ENCODE assay signal across 12 mouse cellular contexts in genomic region chr1:137929764-137930163, GRCm38 (mm10).
DNase-seq lines count a peak whose midpoint lies in the region; ATAC-seq and TF ChIP-seq lines count a peak whose summit lies in the region.
"Had no signal": no experiment of that assay in that cellular context is flagged by ENCODE, and none has a peak within 500 bp of the region (broad histone marks: within the 10 kb centered on the region; RNA-seq: fewer than 3 reads in every experiment).

No protein-coding gene starts in this region.

- H3K27me3 ChIP-seq in heart, embryonic 16.5 days (ENCODE audit: control insufficient read depth, insufficient read depth, low read length), result no peaks in the 10 kb centered on the region
- H3K27me3 ChIP-seq in kidney, adult 2 months (replicated peaks; ENCODE audit: control insufficient read depth, insufficient read depth, low read length), result no peaks in the 10 kb centered on the region

- no peak overlapping the region for H3K9ac ChIP-seq in heart, embryonic 16.5 days (ENCODE audit: low read length)

- TF ChIP-seq POLR2A in kidney, adult 2 months (IDR thresholded peaks at IDR 0.05; ENCODE audit: low read depth, low read length), result no peak

- DNase-seq in heart, adult 9 months (ENCODE audit: low spot score in 2 of 2), result no peak
- DNase-seq in ovary, postnatal 36 days (ENCODE audit: low spot score), result peak; percentile 10
- no peak for DNase-seq in ovary, postnatal 14 days (ENCODE audit: low spot score)
- peak; percentile 28 to 40 for DNase-seq in cerebellum, postnatal 36 days
- no peak for DNase-seq in spleen, postnatal 14 days (ENCODE audit: low spot score in 2 of 2)
- DNase-seq in kidney, adult 2 months, result no peak
- DNase-seq: gastrocnemius, postnatal 10 days; kidney, adult 11 months; thymus, postnatal 14 days had no signal

- WGBS in heart, embryonic 16.5 days, result 53% methylated on average over 3 of the region's 3 CpGs
- 65% methylated on average over 3 of the region's 3 CpGs for WGBS in kidney, adult 2 months

- no peak for TF ChIP-seq CTCF in kidney, adult 2 months (conservative IDR thresholded peaks at IDR 0.05; ENCODE audit: insufficient read depth, insufficient read length, low read depth, low read length)

- H3K4me1 ChIP-seq in heart, embryonic 16.5 days (ENCODE audit: control insufficient read depth, insufficient read depth, low read length), result peaks cover 35% of the 10 kb centered on the region
- H3K4me1 ChIP-seq in kidney, adult 2 months (ENCODE audit: control insufficient read depth, insufficient read depth, low read length), result peaks cover 10% of the 10 kb centered on the region

- peak overlapping the region; percentile 46; the same call in 1 of the 2 replicates for H3K27ac ChIP-seq in heart, embryonic 16.5 days (ENCODE audit: low read length)
- H3K27ac ChIP-seq in kidney, adult 2 months (ENCODE audit: insufficient read depth, low read depth, low read length), result no peak overlapping the region

- no peaks in the 10 kb centered on the region for H3K9me3 ChIP-seq in heart, embryonic 16.5 days (replicated peaks; ENCODE audit: control insufficient read depth, low read length)

- peaks cover 18% of the 10 kb centered on the region for H3K36me3 ChIP-seq in heart, embryonic 16.5 days (ENCODE audit: control insufficient read depth, insufficient read depth)
- H3K36me3 ChIP-seq in kidney, adult 2 months (ENCODE audit: control insufficient read depth, insufficient read depth, low read length), result no peaks in the 10 kb centered on the region

- no peak overlapping the region for H3K4me2 ChIP-seq in heart, embryonic 16.5 days (ENCODE audit: low read depth, low read length)
- H3K4me2 ChIP-seq: liver, embryonic 11.5 days had no signal

- no peak overlapping the region for H3K4me3 ChIP-seq in heart, embryonic 16.5 days (ENCODE audit: low read length)
- H3K4me3 ChIP-seq in kidney, adult 2 months (ENCODE audit: insufficient read depth, low read depth, low read length), result no peak overlapping the region

- no peak for ATAC-seq in heart, embryonic 16.5 days (replicated peaks; ENCODE audit: extremely low read depth, insufficient read depth, low FRiP score)
- ATAC-seq: activated CD4-positive, CD25-positive, alpha-beta regulatory T cell, adult 4 months had no signal

Comparison
In these comparisons a context has a peak if more than half of its experiments do, and no peak if none do; other contexts are left out.
1. DNase-seq: peak in ovary, postnatal 36 days (single experiment) and cerebellum, postnatal 36 days (2 of 2); none in heart, adult 9 months (0 of 2), ovary, postnatal 14 days (single experiment), spleen, postnatal 14 days (0 of 2) and kidney, adult 2 months (single experiment).